ENCODE assay signal across 26 mouse cellular contexts in the genomic region with DNA sequence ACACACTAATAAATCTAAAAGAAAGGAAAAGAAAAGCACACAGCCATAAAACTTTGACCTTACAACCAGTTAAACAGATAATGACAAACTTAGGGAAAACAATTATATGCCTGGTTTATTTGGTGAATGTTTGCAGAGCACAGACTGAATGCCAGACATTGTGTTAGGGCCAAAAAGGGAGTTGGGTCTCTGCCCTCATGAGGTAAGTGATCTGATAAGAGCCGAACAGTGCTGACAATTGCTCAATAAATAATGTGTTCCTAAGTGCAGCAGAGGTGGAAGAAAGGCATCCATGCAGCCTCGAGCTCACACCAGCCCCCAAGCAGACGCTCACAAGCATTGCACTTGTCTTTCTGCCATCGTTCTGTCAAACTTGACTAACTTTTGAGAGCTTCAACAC. TPM values are rescaled to one million over a fixed set of nuclear protein-coding genes. Genes with fewer than 3 reads are reported as not detected.
DNase-seq lines count a peak whose midpoint lies in the region; ATAC-seq and TF ChIP-seq lines count a peak whose summit lies in the region.
"Had no signal": no experiment of that assay in that cellular context is flagged by ENCODE, and none has a peak within 500 bp of the region (broad histone marks: within the 10 kb centered on the region; RNA-seq: fewer than 3 reads in every experiment).

No protein-coding gene starts in this region.

- DNase-seq in liver, adult 2 months (ENCODE audit: extremely low read depth, low read depth, low spot score), result peak; percentile 93
- DNase-seq in liver, embryonic 11.5 days (ENCODE audit: low spot score), result no peak
- DNase-seq in NIH3T3 (ENCODE audit: low read depth), result peak; percentile 83
- DNase-seq in lung, postnatal 36 days, result peak; percentile 77
- DNase-seq in forebrain, postnatal 0 days, result no peak
- DNase-seq: adrenal gland, postnatal 14 days; B cell, adult 2 months; cerebellum, postnatal 10 days; heart, postnatal 14 days; kidney, adult 18-20 months; kidney, postnatal 25 days; right cerebral cortex, adult 18-20 months; thymus, postnatal 25 days had no signal

- no peak overlapping the region for H3K4me2 ChIP-seq in liver, embryonic 11.5 days
- H3K4me2 ChIP-seq in intestine, embryonic 16.5 days (ENCODE audit: low read depth, low read length), result no peak overlapping the region
- H3K4me2 ChIP-seq in forebrain, postnatal 0 days (ENCODE audit: low read depth), result no peak overlapping the region
- H3K4me2 ChIP-seq in forebrain, embryonic 16.5 days (ENCODE audit: low read length), result no peak overlapping the region
- H3K4me2 ChIP-seq: embryonic facial prominence, embryonic 12.5 days; forebrain, embryonic 15.5 days; heart, embryonic 11.5 days; hindbrain, embryonic 14.5 days; midbrain, embryonic 12.5 days; neural tube, embryonic 12.5 days had no signal

- H3K9me3 ChIP-seq in liver, embryonic 11.5 days (ENCODE audit: control insufficient read depth, low read length), result no peaks in the 10 kb centered on the region
- no peaks in the 10 kb centered on the region for H3K9me3 ChIP-seq in intestine, embryonic 16.5 days (ENCODE audit: control insufficient read depth, low read length)
- no peaks in the 10 kb centered on the region for H3K9me3 ChIP-seq in forebrain, postnatal 0 days (ENCODE audit: low read length)
- H3K9me3 ChIP-seq in forebrain, embryonic 16.5 days (ENCODE audit: control insufficient read depth, low read length), result no peaks in the 10 kb centered on the region
- H3K9me3 ChIP-seq: embryonic facial prominence, embryonic 12.5 days; forebrain, embryonic 15.5 days; limb, embryonic 10.5 days; midbrain, embryonic 12.5 days; neural tube, embryonic 12.5 days had no signal

- H3K36me3 ChIP-seq in liver, adult 2 months (ENCODE audit: control insufficient read depth, insufficient read depth, low read length), result no peaks in the 10 kb centered on the region
- H3K36me3 ChIP-seq in liver, embryonic 11.5 days (ENCODE audit: control insufficient read depth, insufficient read depth, low read length), result no peaks in the 10 kb centered on the region
- H3K36me3 ChIP-seq in intestine, embryonic 16.5 days (ENCODE audit: control insufficient read depth, insufficient read depth, low read length), result no peaks in the 10 kb centered on the region
- H3K36me3 ChIP-seq in forebrain, postnatal 0 days (ENCODE audit: insufficient read depth), result no peaks in the 10 kb centered on the region
- no peaks in the 10 kb centered on the region for H3K36me3 ChIP-seq in forebrain, embryonic 16.5 days (ENCODE audit: control insufficient read depth, insufficient read depth)
- H3K36me3 ChIP-seq: embryonic facial prominence, embryonic 12.5 days; forebrain, embryonic 15.5 days; limb, embryonic 10.5 days; midbrain, embryonic 12.5 days; neural tube, embryonic 12.5 days had no signal

- H3K79me2 ChIP-seq in liver, adult 2 months (ENCODE audit: control insufficient read depth, insufficient read depth, low read length), result no peaks in the 10 kb centered on the region

- no peak overlapping the region for H3K9ac ChIP-seq in liver, adult 2 months (ENCODE audit: low read depth, low read length)
- no peak overlapping the region for H3K9ac ChIP-seq in liver, embryonic 11.5 days (ENCODE audit: low read depth, low read length)
- no peak overlapping the region for H3K9ac ChIP-seq in intestine, embryonic 16.5 days (ENCODE audit: low read depth, low read length)
- H3K9ac ChIP-seq in forebrain, postnatal 0 days, result no peak overlapping the region
- H3K9ac ChIP-seq in forebrain, embryonic 16.5 days (replicated peaks; ENCODE audit: low read depth, low read length), result no peak overlapping the region
- H3K9ac ChIP-seq: embryonic facial prominence, embryonic 12.5 days; forebrain, embryonic 15.5 days; hindbrain, embryonic 14.5 days; liver, embryonic 14.5 days; midbrain, embryonic 12.5 days; neural tube, embryonic 12.5 days had no signal

- H3K27ac ChIP-seq in liver, adult 2 months (replicated peaks; ENCODE audit: insufficient read depth, low read depth, low read length), result no peak overlapping the region
- H3K27ac ChIP-seq in liver, embryonic 11.5 days (ENCODE audit: low read depth, low read length), result no peak overlapping the region
- H3K27ac ChIP-seq in intestine, embryonic 16.5 days (ENCODE audit: low read length), result no peak overlapping the region
- H3K27ac ChIP-seq in forebrain, postnatal 0 days (ENCODE audit: low read depth, low read length), result no peak overlapping the region
- H3K27ac ChIP-seq in forebrain, embryonic 16.5 days (ENCODE audit: low read length), result no peak overlapping the region
- H3K27ac ChIP-seq: embryonic facial prominence, embryonic 12.5 days; forebrain, embryonic 15.5 days; hindbrain, embryonic 14.5 days; limb, embryonic 10.5 days; liver, embryonic 14.5 days; midbrain, embryonic 12.5 days; neural tube, embryonic 12.5 days had no signal

- H3K4me3 ChIP-seq in liver, adult 2 months (ENCODE audit: insufficient read depth, low read depth, low read length), result no peak overlapping the region
- no peak overlapping the region for H3K4me3 ChIP-seq in liver, embryonic 11.5 days (ENCODE audit: low read depth, low read length)
- no peak overlapping the region for H3K4me3 ChIP-seq in intestine, embryonic 16.5 days (ENCODE audit: low read length)
- H3K4me3 ChIP-seq in forebrain, postnatal 0 days (ENCODE audit: low read depth, low read length), result no peak overlapping the region
- no peak overlapping the region for H3K4me3 ChIP-seq in forebrain, embryonic 16.5 days (replicated peaks; ENCODE audit: low read length)
- H3K4me3 ChIP-seq: embryonic facial prominence, embryonic 12.5 days; erythroblast, embryonic 14.5 days; forebrain, embryonic 15.5 days; limb, embryonic 10.5 days; midbrain, embryonic 12.5 days; neural tube, embryonic 12.5 days had no signal

- no peak for ATAC-seq in liver, embryonic 11.5 days (replicated peaks; ENCODE audit: low FRiP score)
- ATAC-seq in intestine, embryonic 16.5 days, result peak; percentile 28; the same call in 1 of the 2 replicates
- ATAC-seq in forebrain, postnatal 0 days, result no peak
- ATAC-seq in forebrain, embryonic 16.5 days, result no peak
- ATAC-seq: activated CD4-positive, CD25-positive, alpha-beta regulatory T cell, adult 4 months; forebrain, embryonic 15.5 days had no signal

- H3K4me1 ChIP-seq in liver, adult 2 months (ENCODE audit: control insufficient read depth, insufficient read depth, low read length), result peaks cover 2% of the 10 kb centered on the region; the same call in 1 of the 2 replicates
- no peaks in the 10 kb centered on the region for H3K4me1 ChIP-seq in liver, embryonic 11.5 days (replicated peaks; ENCODE audit: control insufficient read depth, insufficient read depth, low read length)
- peaks cover 9% of the 10 kb centered on the region for H3K4me1 ChIP-seq in intestine, embryonic 16.5 days (ENCODE audit: control insufficient read depth, insufficient read depth, low read length)
- 0 out of 2 replicates have a peak, but pooled peaks cover 8% of the 10 kb centered on the region for H3K4me1 ChIP-seq in forebrain, postnatal 0 days (ENCODE audit: insufficient read depth)
- H3K4me1 ChIP-seq in forebrain, embryonic 16.5 days (replicated peaks; ENCODE audit: control insufficient read depth, insufficient read depth, low read length), result peaks cover 7% of the 10 kb centered on the region; the same call in 1 of the 2 replicates

- no peak for TF ChIP-seq POLR2A in liver, adult 2 months (IDR thresholded peaks at IDR 0.05; ENCODE audit: extremely low read depth, insufficient read depth, low read length)

- no peak for TF ChIP-seq CTCF in liver, adult 2 months (IDR thresholded peaks at IDR 0.05; ENCODE audit: low read depth, low read length)
- no peak for TF ChIP-seq CTCF in forebrain, postnatal 0 days (IDR thresholded peaks at IDR 0.05; ENCODE audit: low read depth)

- H3K27me3 ChIP-seq in liver, adult 2 months (ENCODE audit: control insufficient read depth, insufficient read depth, low read length), result peaks cover 5% of the 10 kb centered on the region; the same call in 1 of the 2 replicates
- no peaks in the 10 kb centered on the region for H3K27me3 ChIP-seq in liver, embryonic 11.5 days (replicated peaks; ENCODE audit: control insufficient read depth, insufficient read depth, low read length)
- no peaks in the 10 kb centered on the region for H3K27me3 ChIP-seq in intestine, embryonic 16.5 days (replicated peaks; ENCODE audit: control insufficient read depth, insufficient read depth, low read length)
- H3K27me3 ChIP-seq in forebrain, postnatal 0 days (ENCODE audit: insufficient read depth, low read length), result no peaks in the 10 kb centered on the region
- H3K27me3 ChIP-seq in forebrain, embryonic 16.5 days (replicated peaks; ENCODE audit: control insufficient read depth, insufficient read depth, low read length), result no peaks in the 10 kb centered on the region
- H3K27me3 ChIP-seq: embryonic facial prominence, embryonic 12.5 days; forebrain, embryonic 15.5 days; midbrain, embryonic 12.5 days; neural tube, embryonic 12.5 days had no signal

- WGBS in liver, adult 2 months, result 14% methylated on average over 4 of the region's 4 CpGs
- WGBS in liver, embryonic 11.5 days, result 44% methylated on average over 4 of the region's 4 CpGs
- 25% methylated on average over 4 of the region's 4 CpGs for WGBS in intestine, embryonic 16.5 days
- 58% methylated on average over 4 of the region's 4 CpGs for WGBS in forebrain, postnatal 0 days
- WGBS in forebrain, embryonic 16.5 days, result 61% methylated on average over 4 of the region's 4 CpGs

RNA-seq across cellular contexts. Expression of gene Syt17, which starts 16.4 kb away (rescaled TPM):
- not detected in 2 replicates for total RNA-seq in liver, adult 2 months (2014; rRNA removed)
- polyA plus RNA-seq in liver, adult 2 months (2012; rRNA removed), result not detected in 2 replicates
- polyA plus RNA-seq in liver, embryonic 11.5 days (2014; fragmentation: Nextera tagmentation; extraction: Ambion mirVana), result 0.61 and 1.2 TPM in 2 replicates
- 4.6 and 5.1 TPM in 2 replicates for polyA plus RNA-seq in intestine, embryonic 16.5 days (2015; fragmentation: Nextera tagmentation; extraction: Ambion mirVana)
- 19.6 and 22.5 TPM in 2 replicates for total RNA-seq in forebrain, postnatal 0 days (2014; rRNA removed)
- polyA plus RNA-seq in forebrain, postnatal 0 days (2015; fragmentation: Nextera tagmentation; extraction: Ambion mirVana), result 10.4 and 18.2 TPM in 2 replicates
- polyA plus RNA-seq in forebrain, embryonic 16.5 days (2015; fragmentation: Nextera tagmentation; extraction: Ambion mirVana), result 6.0 and 7.1 TPM in 2 replicates
- total RNA-seq: monocyte, adult 5-6 weeks had no signal

RNA-seq across cellular contexts. Expression of gene Itpripl2, which starts 27.3 kb away (rescaled TPM):
- total RNA-seq in liver, adult 2 months (2014; rRNA removed), result 3.5 and 4.2 TPM in 2 replicates
- 0.98 and 1.6 TPM in 2 replicates for polyA plus RNA-seq in liver, adult 2 months (2012; rRNA removed)
- 1.0 and 1.1 TPM in 2 replicates for polyA plus RNA-seq in liver, embryonic 11.5 days (2014; fragmentation: Nextera tagmentation; extraction: Ambion mirVana)
- 4.0 and 4.1 TPM in 2 replicates for polyA plus RNA-seq in intestine, embryonic 16.5 days (2015; fragmentation: Nextera tagmentation; extraction: Ambion mirVana)
- 3.8 and 6.0 TPM in 2 replicates for total RNA-seq in forebrain, postnatal 0 days (2014; rRNA removed)
- 0.42 and 0.43 TPM in 2 replicates for polyA plus RNA-seq in forebrain, postnatal 0 days (2015; fragmentation: Nextera tagmentation; extraction: Ambion mirVana)
- polyA plus RNA-seq in forebrain, embryonic 16.5 days (2015; fragmentation: Nextera tagmentation; extraction: Ambion mirVana), result 0.75 and 0.89 TPM in 2 replicates
- polyA plus RNA-seq: erythroblast, embryonic 14.5 days had no signal

Comparison
In these comparisons a context has a peak if more than half of its experiments do, and no peak if none do; other contexts are left out.
1. DNase-seq: peak in liver, adult 2 months (single experiment), NIH3T3 (single experiment) and lung, postnatal 36 days (single experiment); none in liver, embryonic 11.5 days (single experiment) and forebrain, postnatal 0 days (single experiment).